Mouse (Mus musculus) urinary bladder, postnatal 10 days (tissue): ENCODE results near the gene Gtsf1.

Source experiments
- DNase-seq: peaks from one replicate; pipeline ENCODE4 v3.0.0; 2022; ENCODE audit warnings: low spot score

Gene Gtsf1

DNA sequence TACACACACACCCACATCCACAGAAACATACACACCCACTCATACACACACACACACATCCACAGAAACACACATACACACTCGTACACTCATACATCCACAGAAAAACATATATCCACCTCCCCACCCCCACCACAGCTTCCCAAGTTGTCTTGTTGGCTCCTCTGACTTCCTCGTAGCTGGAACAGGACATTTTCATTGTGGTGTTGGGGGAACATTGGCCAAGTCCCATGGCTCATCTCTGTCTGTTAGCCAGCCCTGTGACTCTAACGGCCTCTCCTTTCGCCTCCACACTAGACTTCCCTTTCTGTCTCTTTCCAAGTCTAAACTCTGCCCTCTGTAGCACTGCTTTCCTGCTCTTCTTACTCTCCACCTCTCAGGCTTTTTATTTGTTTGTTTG is 72.5 kb downstream of the Gtsf1 start:
- no peak for DNase-seq

DNA sequence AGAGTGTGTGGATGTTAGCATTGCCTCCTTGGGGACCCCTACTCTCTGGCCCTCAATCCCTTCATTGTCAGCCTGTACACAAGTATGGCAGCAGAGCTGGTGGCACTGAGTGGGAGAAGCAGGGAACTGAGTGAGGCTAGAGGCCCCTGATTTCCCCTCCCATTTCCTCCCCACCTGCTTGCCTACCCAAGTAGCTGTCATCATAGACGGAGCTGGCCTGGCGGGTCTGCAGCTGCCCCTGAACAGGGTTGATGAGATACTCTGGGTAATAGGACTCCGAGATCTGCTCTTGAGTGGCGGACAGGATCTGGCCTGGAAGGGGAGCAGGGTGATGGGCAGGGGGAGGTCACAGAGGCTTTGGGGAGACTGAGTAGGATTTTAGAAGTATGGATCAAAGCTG is 74.1 kb downstream of the Gtsf1 start:
- no peak for DNase-seq

- no peak for DNase-seq
Measured at GRCm38 (mm10) chr15:103355420-103355819, 74.8 kb downstream of the Gtsf1 start.

DNA sequence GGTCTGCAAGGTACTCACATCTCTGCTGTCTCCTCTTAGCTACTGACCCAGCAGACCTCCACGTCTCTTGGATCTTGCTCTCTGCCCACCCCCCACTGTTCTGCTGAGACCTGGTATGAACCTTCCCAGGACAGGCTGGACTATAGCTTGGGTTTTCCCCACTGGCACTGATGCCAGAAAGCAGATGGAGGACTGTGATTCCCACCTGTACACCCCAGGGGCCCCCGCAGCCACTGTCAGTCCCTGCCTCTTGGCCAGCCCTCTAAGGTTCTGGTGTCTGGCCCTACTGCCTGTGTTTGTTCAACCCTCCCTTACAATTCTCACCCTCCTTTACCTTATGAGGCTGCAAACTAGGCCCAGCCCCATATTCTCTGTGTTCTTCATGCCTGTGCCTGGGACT is 75.6 kb downstream of the Gtsf1 start:
- no peak for DNase-seq

- no peak for DNase-seq
Measured at GRCm38 (mm10) chr15:103353511-103354256, 76.6 kb downstream of the Gtsf1 start.

- no peak for DNase-seq
Measured at GRCm38 (mm10) chr15:103352856-103353255, 77.4 kb downstream of the Gtsf1 start.
